Mouse (Mus musculus) intestine, embryonic 15.5 days (tissue): ENCODE data around the gene Tbxas1. TPM values are rescaled to one million over a fixed set of nuclear protein-coding genes. Genes with fewer than 3 reads are reported as not detected.

ENCODE experiments used
- ATAC-seq: fragments of 200-750 bp; cut with Nextera tagmentation; 2 replicates; pipeline ENCODE4 v1.8.0; 2017; ENCODE audit warnings: moderate TSS enrichment, moderate library complexity
- H3K27ac ChIP-seq: fragments of 300-500 bp; sonication (generic); 2 replicates; pipeline ENCODE4 v1.5.1; 2015; ENCODE audit warnings: mild to moderate bottlenecking, inconsistent platforms
- H3K27me3 ChIP-seq: fragments of 300-500 bp; sonication (generic); replicated peaks from 2 replicates; pipeline ENCODE4 v1.6.1; 2015; ENCODE audit warnings: inconsistent platforms
- H3K36me3 ChIP-seq: fragments of 300-500 bp; sonication (generic); 2 replicates; pipeline ENCODE4 v1.6.1; 2015; ENCODE audit warnings: inconsistent platforms
- H3K4me1 ChIP-seq: fragments of 300-500 bp; sonication (generic); replicated peaks from 2 replicates; pipeline ENCODE4 v1.6.1; 2015; ENCODE audit warnings: inconsistent platforms
- H3K4me2 ChIP-seq: fragments of 300-500 bp; sonication (generic); replicated peaks from 2 replicates; pipeline ENCODE4 v1.6.1; 2015; ENCODE audit warnings: mild to moderate bottlenecking, inconsistent platforms
- H3K4me3 ChIP-seq: fragments of 300-500 bp; sonication (generic); replicated peaks from 2 replicates; pipeline ENCODE4 v1.5.1; 2015; ENCODE audit warnings: inconsistent platforms
- H3K9ac ChIP-seq: fragments of 300-500 bp; sonication (generic); 2 replicates; pipeline ENCODE4 v1.6.1; 2015; ENCODE audit warnings: inconsistent platforms
- H3K9me3 ChIP-seq: fragments of 300-500 bp; sonication (generic); 2 replicates; pipeline ENCODE4 v1.6.1; 2016; ENCODE audit warnings: inconsistent platforms
- WGBS: fragments of 180-500 bp; shearing (Covaris S2); methylation state at CpG from one replicate; pipeline ENCODE4 v1.1.7; 2015; 5-methylcytosine and 5-hydroxymethylcytosine counted together
- polyA plus RNA-seq: library from polyadenylated mRNA; unstranded; fragments of >200 nt; fragmentation: Nextera tagmentation; extraction: Ambion mirVana; gene quantifications from 2 replicates; pipeline ENCODE4 v1.2.1, GENCODE M21; 2015

The Tbxas1 gene
- polyA plus RNA-seq, 1 experiment from 2014 or later: 3.4 TPM

GRCm38 (mm10) chr6:38841551-38841950, 33.7 kb upstream of the Tbxas1 start:
- Histone ChIP-seq H3K9ac (no peak overlapping the region), H3K4me2 (no peak overlapping the region), H3K4me3 (no peak overlapping the region), H3K9me3 (no peaks in the 10 kb centered on the region), H3K27me3 (no peaks in the 10 kb centered on the region), H3K27ac (no peak overlapping the region), H3K36me3 (no peaks in the 10 kb centered on the region), H3K4me1 (peaks cover 17% of the 10 kb centered on the region)
- 86% methylated on average over 3 of the region's 3 CpGs for WGBS
- ATAC-seq: no peak

GRCm38 (mm10) chr6:38845117-38845516, 30.1 kb upstream of the Tbxas1 start:
- no peak overlapping the region for H3K4me2 ChIP-seq
- no peak overlapping the region for H3K27ac ChIP-seq
- no peaks in the 10 kb centered on the region for H3K9me3 ChIP-seq
- no peak overlapping the region for H3K9ac ChIP-seq
- no peaks in the 10 kb centered on the region for H3K36me3 ChIP-seq
- H3K4me3 ChIP-seq: no peak overlapping the region
- ATAC-seq: no peak
- H3K27me3 ChIP-seq: no peaks in the 10 kb centered on the region
- WGBS: 85% methylated on average over 1 of the region's 1 CpGs
- peaks cover 43% of the 10 kb centered on the region for H3K4me1 ChIP-seq

- Histone ChIP-seq H3K27ac (no peak overlapping the region), H3K4me2 (no peak overlapping the region), H3K27me3 (no peaks in the 10 kb centered on the region), H3K9ac (no peak overlapping the region), H3K4me3 (no peak overlapping the region), H3K36me3 (no peaks in the 10 kb centered on the region), H3K9me3 (no peaks in the 10 kb centered on the region), H3K4me1 (peaks cover 41% of the 10 kb centered on the region)
- WGBS: 56% methylated on average over 5 of the region's 5 CpGs
- no peak for ATAC-seq
These were observed 29.3 kb upstream of the Tbxas1 start for GRCm38 (mm10) chr6:38845876-38846275.

GRCm38 (mm10) chr6:38846330-38847195, 28.6 kb upstream of the Tbxas1 start:
- Histone ChIP-seq H3K4me2 (no peak overlapping the region), H3K9me3 (no peaks in the 10 kb centered on the region), H3K4me3 (no peak overlapping the region), H3K36me3 (no peaks in the 10 kb centered on the region), H3K27ac (no peak overlapping the region), H3K4me1 (peaks cover 42% of the 10 kb centered on the region), H3K27me3 (no peaks in the 10 kb centered on the region), H3K9ac (no peak overlapping the region)
- WGBS: 61% methylated on average over 6 of the region's 6 CpGs
- ATAC-seq: no peak

DNA sequence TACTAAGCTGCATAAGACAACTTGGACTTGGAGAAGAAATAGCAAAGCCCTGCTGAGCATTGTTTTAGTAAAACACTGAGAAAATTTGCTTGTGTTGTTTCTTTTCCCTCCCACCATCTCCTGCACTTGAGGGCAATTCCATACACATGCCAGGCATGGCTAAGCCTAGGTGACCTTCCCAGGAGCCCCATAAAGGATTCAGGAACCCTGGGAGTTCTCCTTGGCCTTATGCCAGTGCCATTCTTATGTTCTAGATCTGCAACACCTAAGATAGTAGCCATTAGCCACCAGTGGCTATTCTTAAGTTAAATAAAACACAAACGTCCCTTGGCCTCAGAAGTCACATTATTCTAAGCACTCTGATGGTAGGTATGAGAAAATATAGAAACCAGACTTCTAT, 27.8 kb upstream of the Tbxas1 start:
- WGBS: 58% methylated on average over 1 of the region's 1 CpGs
- no peak overlapping the region for H3K4me3 ChIP-seq
- ATAC-seq: no peak
- H3K4me1 ChIP-seq: peaks cover 49% of the 10 kb centered on the region
- no peak overlapping the region for H3K9ac ChIP-seq
- no peaks in the 10 kb centered on the region for H3K27me3 ChIP-seq
- H3K9me3 ChIP-seq: no peaks in the 10 kb centered on the region
- H3K36me3 ChIP-seq: no peaks in the 10 kb centered on the region
- no peak overlapping the region for H3K4me2 ChIP-seq
- H3K27ac ChIP-seq: peak overlapping the region; percentile 49

DNA sequence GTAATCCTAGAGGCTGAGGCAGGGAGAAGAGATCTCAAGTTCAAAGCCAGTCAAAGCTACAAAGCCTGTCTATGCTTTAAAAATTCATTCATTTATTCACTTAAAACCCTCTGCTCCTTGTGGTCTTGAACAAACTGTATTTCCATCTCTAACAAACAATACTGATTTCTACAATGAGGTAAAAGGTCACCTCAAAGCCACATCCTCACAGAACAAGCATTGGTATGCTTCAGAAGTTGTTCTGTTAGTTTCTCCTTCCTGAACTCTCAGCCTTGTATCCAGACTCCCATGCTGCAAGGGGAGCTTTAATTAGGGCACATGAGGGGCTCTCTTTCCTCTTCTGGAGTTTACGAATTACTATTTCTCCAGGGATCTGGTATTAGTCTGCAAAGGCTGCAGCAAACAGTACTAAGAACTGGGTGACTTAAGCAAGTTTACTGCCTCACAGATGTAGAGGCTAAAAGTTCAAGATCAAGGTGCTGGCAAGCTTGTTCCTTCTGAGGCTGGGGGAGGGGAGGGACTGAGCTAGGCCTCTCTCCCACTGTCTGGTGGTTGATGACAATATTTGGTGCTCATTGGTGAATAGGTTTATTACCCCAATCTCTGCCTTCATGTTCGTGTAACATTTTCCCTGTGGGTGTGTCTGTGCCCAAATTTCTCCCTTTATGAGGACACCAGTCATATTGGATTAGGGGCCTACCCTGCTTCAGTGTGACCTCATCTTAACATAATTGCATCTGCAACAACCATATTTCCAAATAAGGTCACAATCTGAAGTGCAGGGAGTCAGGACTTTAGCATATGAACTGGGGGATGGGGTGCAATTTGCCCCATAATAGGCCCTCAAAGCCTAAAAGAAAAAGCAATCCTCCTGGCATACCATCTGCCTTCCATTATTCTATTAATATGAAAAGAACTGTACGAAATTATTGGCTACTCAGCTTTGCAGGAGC, 27.0 kb upstream of the Tbxas1 start:
- H3K4me1 ChIP-seq: peaks cover 54% of the 10 kb centered on the region
- no peaks in the 10 kb centered on the region for H3K27me3 ChIP-seq
- no peaks in the 10 kb centered on the region for H3K36me3 ChIP-seq
- H3K9ac ChIP-seq: no peak overlapping the region
- H3K9me3 ChIP-seq: no peaks in the 10 kb centered on the region
- peak overlapping the region; percentile 42; the same call in 1 of the 2 replicates for H3K27ac ChIP-seq
- 42% methylated on average over 3 of the region's 3 CpGs for WGBS
- peak; percentile 82 for ATAC-seq
- no peak overlapping the region for H3K4me2 ChIP-seq
- H3K4me3 ChIP-seq: no peak overlapping the region

DNA sequence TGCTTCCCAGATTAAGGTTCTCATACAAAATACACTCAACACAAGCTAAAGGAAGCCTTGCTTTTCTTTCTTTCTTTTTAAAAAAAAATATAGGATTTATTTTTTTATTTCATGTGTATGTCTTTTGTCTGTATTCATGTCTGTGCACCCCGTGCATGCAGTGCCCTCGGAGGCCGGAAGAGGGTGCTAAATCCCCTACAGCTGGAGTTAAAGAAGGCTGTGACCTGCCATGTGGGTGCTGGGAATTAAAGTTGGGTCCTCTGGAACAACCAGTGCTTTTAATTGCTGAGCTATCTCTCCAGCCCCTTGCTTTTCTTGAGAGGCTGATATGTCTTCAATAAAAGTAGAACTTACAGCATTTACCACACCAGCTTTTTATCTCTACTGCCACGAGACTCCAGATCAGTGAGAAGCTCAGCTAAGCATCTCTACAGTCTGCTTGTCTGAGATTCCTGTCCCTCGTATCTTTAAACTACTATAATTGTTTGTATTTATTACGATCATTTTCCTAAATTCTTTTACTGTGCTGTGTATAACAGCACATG, 24.4 kb upstream of the Tbxas1 start:
- Histone ChIP-seq H3K4me1 (peaks cover 56% of the 10 kb centered on the region), H3K36me3 (no peaks in the 10 kb centered on the region), H3K27me3 (no peaks in the 10 kb centered on the region), H3K4me2 (no peak overlapping the region), H3K27ac (no peak overlapping the region), H3K9me3 (no peaks in the 10 kb centered on the region), H3K9ac (no peak overlapping the region), H3K4me3 (no peak overlapping the region)
- WGBS: 87% methylated on average over 6 of the region's 6 CpGs
- no peak for ATAC-seq

DNA sequence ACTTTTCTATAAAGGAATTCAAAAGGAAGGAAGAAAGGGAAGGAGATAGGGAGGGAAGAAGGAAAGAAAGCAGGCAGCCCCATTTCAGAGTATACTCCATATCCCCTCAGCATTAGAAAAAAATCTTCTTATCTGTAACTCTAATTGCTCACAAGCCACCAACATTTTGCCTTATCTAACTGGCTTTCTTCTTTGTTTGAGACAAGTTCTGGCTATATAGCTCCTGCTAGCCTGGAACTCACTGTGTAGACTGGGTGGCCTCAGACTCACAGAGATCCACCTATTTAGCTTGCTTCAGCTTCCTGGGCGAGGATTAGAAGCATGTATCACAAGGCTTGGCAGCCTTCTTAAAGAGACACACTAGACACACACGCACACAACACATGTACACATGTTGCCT, 23.5 kb upstream of the Tbxas1 start:
- 77% methylated on average over 2 of the region's 2 CpGs for WGBS
- H3K27ac ChIP-seq: no peak overlapping the region

GRCm38 (mm10) chr6:38853561-38853992, 21.6 kb upstream of the Tbxas1 start:
- no peak overlapping the region for H3K9ac ChIP-seq

More for the DNA sequence above, 23.5 kb upstream of the Tbxas1 start:
- H3K4me1 ChIP-seq: peaks cover 48% of the 10 kb centered on the region
- H3K36me3 ChIP-seq: no peaks in the 10 kb centered on the region
- no peaks in the 10 kb centered on the region for H3K27me3 ChIP-seq
- no peak overlapping the region for H3K4me2 ChIP-seq
- no peak for ATAC-seq
- H3K9me3 ChIP-seq: no peaks in the 10 kb centered on the region
- H3K9ac ChIP-seq: no peak overlapping the region
- no peak overlapping the region for H3K4me3 ChIP-seq

DNA sequence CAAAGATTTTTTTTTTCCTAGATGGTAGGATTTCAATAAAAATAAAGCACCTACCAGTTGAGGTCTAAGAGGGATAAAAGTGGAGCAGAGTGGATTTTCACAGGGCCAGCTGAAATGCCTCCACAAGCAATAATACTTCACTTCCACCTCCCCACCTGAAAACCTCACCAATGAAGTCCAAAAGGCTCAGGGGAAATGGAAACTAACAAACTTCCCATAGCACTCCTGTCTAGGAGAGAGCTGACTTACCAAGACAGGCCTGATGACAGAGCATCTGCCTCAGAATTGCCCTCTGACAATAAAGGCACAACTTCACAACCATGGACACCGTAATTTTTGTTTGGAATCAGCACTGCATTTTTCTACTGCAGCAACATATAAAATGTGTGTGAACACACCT, 15.4 kb upstream of the Tbxas1 start:
- 0 out of 2 replicates have a peak, but pooled peaks cover 6% of the 10 kb centered on the region for H3K4me1 ChIP-seq

More at GRCm38 (mm10) chr6:38853561-38853992, 21.6 kb upstream of the Tbxas1 start:
- Histone ChIP-seq H3K9me3 (no peaks in the 10 kb centered on the region), H3K4me3 (no peak overlapping the region), H3K4me1 (peaks cover 32% of the 10 kb centered on the region), H3K27ac (0 out of 2 replicates have a peak overlapping the region, but pooled peaks have one; percentile 1), H3K27me3 (no peaks in the 10 kb centered on the region), H3K4me2 (no peak overlapping the region), H3K36me3 (no peaks in the 10 kb centered on the region)
- WGBS: 66% methylated on average over 5 of the region's 5 CpGs
- peak; percentile 54; the same call in 1 of the 2 replicates for ATAC-seq

DNA sequence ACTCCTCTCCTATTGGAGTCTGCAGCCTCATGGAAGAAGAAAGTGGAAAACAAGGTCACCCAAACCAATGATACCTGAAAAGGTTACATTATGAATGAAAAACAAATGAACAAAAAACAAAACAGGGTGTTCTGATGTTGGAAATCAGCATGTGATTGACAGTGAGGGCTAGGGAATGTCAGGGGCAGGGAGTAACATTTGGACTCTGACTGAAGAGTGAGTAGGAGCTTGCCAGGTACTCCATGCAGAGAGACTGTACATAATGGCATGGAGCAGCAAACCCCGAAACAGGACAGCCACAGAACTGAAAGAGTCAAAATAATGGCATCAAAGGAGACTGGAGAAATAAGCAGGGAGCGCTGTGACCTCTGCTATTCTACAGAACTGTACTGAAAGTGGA, 14.9 kb upstream of the Tbxas1 start:
- Histone ChIP-seq H3K27me3 (no peaks in the 10 kb centered on the region), H3K9me3 (no peaks in the 10 kb centered on the region), H3K4me3 (no peak overlapping the region), H3K4me1 (0 out of 2 replicates have a peak, but pooled peaks cover 10% of the 10 kb centered on the region), H3K27ac (no peak overlapping the region), H3K4me2 (no peak overlapping the region), H3K9ac (no peak overlapping the region), H3K36me3 (no peaks in the 10 kb centered on the region)
- WGBS: 95% methylated on average over 2 of the region's 2 CpGs
- ATAC-seq: no peak

More for the DNA sequence above, 15.4 kb upstream of the Tbxas1 start:
- Histone ChIP-seq H3K9ac (no peak overlapping the region), H3K4me3 (no peak overlapping the region), H3K9me3 (no peaks in the 10 kb centered on the region), H3K27me3 (no peaks in the 10 kb centered on the region), H3K36me3 (no peaks in the 10 kb centered on the region), H3K4me2 (no peak overlapping the region), H3K27ac (no peak overlapping the region)
- WGBS: 84% methylated on average over 1 of the region's 1 CpGs
- no peak for ATAC-seq

DNA sequence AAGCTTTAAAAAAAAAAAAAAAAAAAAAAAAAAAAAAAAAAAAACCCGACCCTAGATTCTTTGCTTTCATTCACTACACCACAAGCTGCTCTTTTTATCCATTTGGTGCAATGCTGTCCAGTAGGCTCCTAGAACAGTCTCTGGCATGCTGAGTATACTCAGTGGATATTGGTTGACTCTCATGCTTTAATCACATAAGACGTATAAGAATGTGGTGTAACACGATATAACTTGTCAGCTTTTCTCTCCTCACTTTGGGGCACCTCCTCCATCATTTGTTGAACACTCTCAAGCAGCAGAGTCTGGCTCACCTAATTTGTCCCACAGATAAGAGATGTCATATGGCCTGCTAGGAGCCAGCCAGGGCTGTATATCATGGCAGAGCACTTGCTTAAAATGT, 11.6 kb upstream of the Tbxas1 start:
- Histone ChIP-seq H3K27me3 (no peaks in the 10 kb centered on the region), H3K36me3 (no peaks in the 10 kb centered on the region), H3K4me3 (no peak overlapping the region), H3K4me2 (no peak overlapping the region), H3K4me1 (peaks cover 30% of the 10 kb centered on the region), H3K27ac (no peak overlapping the region), H3K9ac (no peak overlapping the region), H3K9me3 (no peaks in the 10 kb centered on the region)
- 32% methylated on average over 3 of the region's 3 CpGs for WGBS
- no peak for ATAC-seq
